Mouse (Mus musculus) yolk sac, embryonic 10.5 days (tissue): ENCODE data around the gene Ube2m.
A peak's percentile ranks its signal among the peaks of the same experiment; 100 is the strongest.
"Not testable (repeated sequence)": the region's sequence is repeated elsewhere in the genome, so short reads cannot be mapped to it uniquely, and the experiment has no call there.

ENCODE experiments used
- DNase-seq: peaks from one replicate; pipeline ENCODE4 v3.0.0-alpha.2; 2017; ENCODE audit warnings: low spot score

Gene Ube2m

GRCm38 (mm10) chr7:13037901-13038555 is at the start of gene Ube2m:
Gene Ube2m (minus strand): TSS chr7:13038275.
- peak; percentile 99 for DNase-seq

- DNase-seq: no peak
Observed at GRCm38 (mm10) chr7:13072293-13072692, 34.2 kb upstream of the Ube2m start.

GRCm38 (mm10) chr7:13063399-13063798 is 25.3 kb upstream of the Ube2m start:
- DNase-seq: not testable (repeated sequence)

- DNase-seq: no peak
Observed at GRCm38 (mm10) chr7:13059536-13059935, 21.5 kb upstream of the Ube2m start.

GRCm38 (mm10) chr7:13056913-13057700 is 19.0 kb upstream of the Ube2m start:
- no peak for DNase-seq

GRCm38 (mm10) chr7:13054287-13055010 is 16.4 kb upstream of the Ube2m start, which contains the start of gene Mzf1:
Gene Mzf1 (minus strand): TSS chr7:13054764.
- peak; percentile 96 for DNase-seq

GRCm38 (mm10) chr7:13053961-13054286 is 15.8 kb upstream of the Ube2m start:
- DNase-seq: no peak

GRCm38 (mm10) chr7:13053501-13053900 is 15.4 kb upstream of the Ube2m start:
- no peak for DNase-seq

- DNase-seq: no peak
Observed at GRCm38 (mm10) chr7:13053001-13053400, 14.9 kb upstream of the Ube2m start.

- DNase-seq: peak; percentile 56
Observed at GRCm38 (mm10) chr7:13046084-13046483, 8.0 kb upstream of the Ube2m start.

- DNase-seq: no peak
Observed at GRCm38 (mm10) chr7:13044254-13044625, 6.2 kb upstream of the Ube2m start.

- no peak for DNase-seq
Observed at GRCm38 (mm10) chr7:13043445-13044253, 5.6 kb upstream of the Ube2m start.

- no peak for DNase-seq
Observed at GRCm38 (mm10) chr7:13043120-13043444, 5.0 kb upstream of the Ube2m start.

- no peak for DNase-seq
Observed at GRCm38 (mm10) chr7:13042511-13042910, 4.4 kb upstream of the Ube2m start.

- no peak for DNase-seq
Observed at GRCm38 (mm10) chr7:13041256-13041655, 3.2 kb upstream of the Ube2m start.

GRCm38 (mm10) chr7:13039181-13039580 is 1.1 kb upstream of the Ube2m start:
- no peak for DNase-seq

- no peak for DNase-seq
Observed at GRCm38 (mm10) chr7:13038621-13039169, 620 bp upstream of the Ube2m start.

GRCm38 (mm10) chr7:13037366-13037765 is 709 bp downstream of the Ube2m start:
- no peak for DNase-seq

- no peak for DNase-seq
Observed at GRCm38 (mm10) chr7:13036806-13037205, 1.3 kb downstream of the Ube2m start.

GRCm38 (mm10) chr7:13035211-13035855 is 2.7 kb downstream of the Ube2m start:
- no peak for DNase-seq
